Mouse (Mus musculus) testis, adult 2 months (tissue): ENCODE measurements around the gene Abhd16a. TPM values are rescaled to one million over a fixed set of nuclear protein-coding genes. Genes with fewer than 3 reads are reported as not detected.

ENCODE experiments used
- H3K27ac ChIP-seq: fragments of 200-500 bp; 2 replicates; pipeline ENCODE4 v1.5.1; 2012; ENCODE audit warnings: low read depth, low read length; ENCODE audit not compliant: control insufficient read depth, insufficient read depth
- H3K27me3 ChIP-seq: fragments of 200-500 bp; 2 replicates; pipeline ENCODE4 v1.6.1; 2012; ENCODE audit warnings: mild to moderate bottlenecking, low read length, moderate library complexity; ENCODE audit not compliant: control insufficient read depth, insufficient read depth
- H3K36me3 ChIP-seq: fragments of 200-500 bp; 2 replicates; pipeline ENCODE4 v1.6.1; 2012; ENCODE audit warnings: mild to moderate bottlenecking, low read length; ENCODE audit not compliant: control insufficient read depth, insufficient read depth
- H3K4me1 ChIP-seq: fragments of 200-500 bp; 2 replicates; pipeline ENCODE4 v1.6.1; 2012; ENCODE audit warnings: low read length; ENCODE audit not compliant: control insufficient read depth, insufficient read depth
- H3K4me3 ChIP-seq: fragments of 200-500 bp; 2 replicates; pipeline ENCODE4 v1.5.1; 2012; ENCODE audit warnings: low read depth, mild to moderate bottlenecking, low read length, moderate library complexity, mixed read lengths; ENCODE audit not compliant: control insufficient read depth
- CTCF ChIP-seq: fragments of 200-500 bp; IDR thresholded peaks from 2 replicates; pipeline ENCODE4 v1.5.1; 2012; ENCODE audit warnings: low read depth, mild to moderate bottlenecking, inconsistent platforms, low read length, moderate library complexity; ENCODE audit not compliant: control insufficient read depth, insufficient read depth, insufficient replicate concordance
- POLR2A ChIP-seq: fragments of 200-500 bp; IDR thresholded peaks from 2 replicates; pipeline ENCODE4 v1.6.1; 2012; ENCODE audit warnings: low read depth, mild to moderate bottlenecking, inconsistent platforms, low read length, moderate library complexity; ENCODE audit not compliant: control insufficient read depth
- polyA plus RNA-seq: library from polyadenylated mRNA; depleted of rRNA; stranded (reverse); fragments of >200 nt; gene quantifications from 2 replicates; pipeline ENCODE4 v1.2.3, GENCODE M21; 2012

The Abhd16a gene
- polyA plus RNA-seq, 1 experiment, result 121 TPM

DNA sequence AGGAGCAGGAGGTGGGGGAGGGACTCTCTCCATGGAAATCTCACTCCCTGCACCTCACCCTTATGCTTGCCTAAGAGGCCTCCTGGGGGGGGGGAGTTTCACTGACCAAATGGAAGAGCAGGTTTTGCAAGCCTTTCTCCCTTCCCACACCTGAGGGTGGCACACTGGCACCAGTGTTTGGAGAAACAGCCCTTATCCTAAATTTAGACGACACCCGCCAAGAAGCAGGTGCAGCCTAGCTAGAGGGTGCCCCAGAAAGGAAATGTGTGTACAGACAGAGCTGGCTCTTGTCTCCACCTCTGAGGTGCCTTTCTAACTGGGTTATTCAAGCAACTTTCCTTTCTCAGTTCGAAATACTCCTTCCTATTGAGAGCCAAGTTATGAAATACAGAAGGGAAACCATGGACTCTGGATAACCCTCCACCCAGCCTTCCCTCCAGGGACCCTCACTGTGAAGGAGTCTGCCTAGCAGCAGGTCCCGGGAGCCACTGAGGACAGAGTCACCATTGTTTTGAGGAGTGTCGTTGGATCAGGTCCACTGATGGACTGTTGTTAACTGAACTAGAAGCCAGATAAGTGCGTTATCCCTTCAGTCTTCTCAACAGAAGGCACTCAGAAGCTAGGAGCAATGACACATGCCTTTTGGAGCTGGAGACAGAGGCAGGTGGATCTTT lies 18.4 kb upstream of the Abhd16a start:
- Histone ChIP-seq H3K36me3 (no peaks in the 10 kb centered on the region), H3K27ac (no peak overlapping the region), H3K27me3 (peaks cover 3% of the 10 kb centered on the region; the same call in 1 of the 2 replicates), H3K4me1 (peaks cover 2% of the 10 kb centered on the region), H3K4me3 (no peak overlapping the region)
- TF ChIP-seq POLR2A, result no peak
- TF ChIP-seq CTCF, result no peak

DNA sequence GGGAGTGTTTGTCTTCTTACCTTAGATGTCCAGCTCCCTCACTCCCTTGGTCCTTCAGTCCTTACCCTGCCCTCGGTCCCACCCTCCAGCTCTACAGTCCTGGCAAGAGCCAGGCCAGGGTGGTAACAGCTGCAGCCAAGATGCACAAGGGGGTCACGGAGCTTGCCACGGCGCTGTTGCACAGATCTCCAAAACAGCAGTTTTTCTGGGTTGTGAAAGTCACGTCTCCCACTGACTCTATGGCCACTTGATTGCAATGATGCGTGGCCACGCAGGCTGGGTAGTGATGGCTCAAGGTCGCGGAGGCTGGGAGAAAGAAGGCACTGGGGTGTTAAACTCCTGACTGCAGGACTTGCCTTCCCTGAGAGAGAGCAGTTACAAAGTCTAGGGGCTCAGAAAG lies 17.6 kb upstream of the Abhd16a start:
- Histone ChIP-seq H3K27me3 (no peaks in the 10 kb centered on the region), H3K36me3 (no peaks in the 10 kb centered on the region), H3K27ac (no peak overlapping the region), H3K4me3 (no peak overlapping the region), H3K4me1 (peaks cover 2% of the 10 kb centered on the region)
- no peak for TF ChIP-seq CTCF
- TF ChIP-seq POLR2A, result no peak

DNA sequence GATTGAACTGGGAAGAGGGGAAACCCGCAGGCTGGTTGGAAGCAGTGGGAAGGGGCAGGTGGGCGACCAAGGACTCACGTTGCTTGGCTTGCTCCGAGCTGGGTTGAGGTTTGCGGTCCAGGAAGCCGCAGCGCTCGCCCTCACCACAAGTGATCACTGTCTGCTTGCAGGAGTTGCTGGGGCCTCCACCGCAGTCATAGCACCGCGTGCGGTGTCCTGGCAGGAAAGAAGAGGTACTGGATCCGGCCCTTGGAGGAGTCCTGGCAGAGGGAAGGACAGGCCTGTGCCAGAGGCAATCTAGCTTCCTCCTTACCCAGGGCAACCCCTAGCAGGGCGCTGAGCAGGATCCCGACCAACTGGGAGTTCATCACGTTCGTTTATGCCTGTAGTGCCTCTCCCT lies 15.0 kb upstream of the Abhd16a start:
- Histone ChIP-seq H3K4me1 (peaks cover 2% of the 10 kb centered on the region), H3K27me3 (no peaks in the 10 kb centered on the region), H3K4me3 (no peak overlapping the region), H3K36me3 (no peaks in the 10 kb centered on the region), H3K27ac (no peak overlapping the region)
- TF ChIP-seq CTCF (no peak), POLR2A (no peak)

DNA sequence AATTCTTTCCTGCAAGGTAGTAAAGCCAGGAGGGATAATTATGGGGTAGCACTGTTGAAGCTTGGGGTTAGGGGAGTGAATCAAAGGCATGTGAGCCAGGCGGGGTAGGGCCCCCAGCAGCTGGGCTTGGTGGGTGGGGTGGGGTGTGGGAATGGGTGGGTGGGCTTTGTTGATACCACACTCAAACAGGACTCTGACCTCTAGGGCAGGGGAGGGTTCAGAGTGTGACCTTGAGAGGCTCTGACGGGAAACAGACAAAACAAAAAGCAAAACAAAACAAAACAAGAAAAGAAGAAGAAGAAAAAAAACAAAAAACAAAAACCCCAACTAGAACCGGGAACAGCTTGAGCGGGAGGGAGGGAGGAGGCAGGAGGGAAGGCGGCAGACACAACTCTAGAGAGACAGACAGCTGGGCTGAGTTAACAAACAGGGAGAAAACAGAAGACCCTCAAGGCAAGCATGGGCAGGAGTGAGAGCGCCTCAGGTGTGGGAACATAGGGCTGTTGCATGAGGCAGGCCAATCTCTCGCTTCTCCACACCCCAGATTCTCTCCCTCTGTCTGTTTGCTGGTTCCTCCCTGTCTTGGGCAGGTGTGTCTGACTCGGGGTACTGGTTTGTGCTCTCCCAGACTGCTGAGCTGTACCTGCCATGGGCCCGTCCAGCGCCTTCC lies 12.4 kb upstream of the Abhd16a start, which contains the start of gene Ly6g6e:
Gene Ly6g6e, plus strand, starts transcription at position 396 of the 670 bp plus-strand sequence.
- no peak within 1 kb of the TSS for H3K4me3 ChIP-seq
- no peaks in the 10 kb centered on the region for H3K27me3 ChIP-seq
- H3K27ac ChIP-seq, result peak within 1 kb of the TSS; percentile 44
- TF ChIP-seq CTCF (no peak), POLR2A (no peak)
- no peaks in the 10 kb centered on the region for H3K36me3 ChIP-seq
- peaks cover 4% of the 10 kb centered on the region for H3K4me1 ChIP-seq

DNA sequence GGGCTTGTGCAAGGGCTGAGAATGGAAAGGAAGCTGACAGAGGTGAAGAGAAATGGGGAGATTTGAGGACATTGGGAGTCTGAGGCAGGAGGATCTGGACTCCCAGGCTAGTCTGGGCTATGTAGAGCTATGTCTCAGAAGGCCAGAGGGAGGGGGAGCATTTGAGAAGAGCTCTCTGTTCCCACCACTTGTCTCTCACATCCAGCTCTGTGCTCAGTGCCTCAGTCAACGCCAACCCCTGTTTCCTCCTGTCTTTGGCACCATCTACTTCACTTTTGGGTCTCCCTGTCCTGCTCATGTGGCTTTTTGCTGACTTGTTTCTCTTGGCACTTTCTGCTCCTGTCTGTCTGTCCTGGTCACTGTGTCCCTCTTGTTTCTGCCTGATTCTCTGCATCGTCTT lies 11.8 kb upstream of the Abhd16a start:
- no peaks in the 10 kb centered on the region for H3K36me3 ChIP-seq
- H3K4me3 ChIP-seq, result no peak overlapping the region
- peaks cover 4% of the 10 kb centered on the region for H3K4me1 ChIP-seq
- no peak overlapping the region for H3K27ac ChIP-seq
- no peak for TF ChIP-seq POLR2A
- TF ChIP-seq CTCF, result no peak
- H3K27me3 ChIP-seq, result no peaks in the 10 kb centered on the region

DNA sequence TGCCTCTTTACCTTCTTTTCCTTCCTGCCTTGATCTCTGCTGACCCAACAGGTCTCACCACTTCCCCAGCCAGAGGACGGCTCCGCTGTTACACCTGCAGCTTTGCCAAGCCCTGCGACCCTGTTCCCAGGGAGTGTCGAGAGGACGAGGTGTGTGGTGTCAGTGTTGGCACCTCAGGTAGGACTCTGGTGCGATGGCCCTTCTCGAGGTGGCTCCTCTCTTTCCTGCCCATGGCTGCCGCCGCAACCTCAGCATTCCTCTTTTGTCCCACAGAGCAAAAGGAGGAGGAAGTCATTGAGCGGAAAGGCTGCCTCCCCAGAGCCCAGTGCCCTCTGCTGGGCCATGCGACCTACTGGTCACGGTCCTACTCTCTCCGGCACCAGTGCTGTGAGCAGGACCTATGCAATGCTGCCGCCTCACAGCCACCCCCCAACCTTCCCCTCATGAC lies 11.3 kb upstream of the Abhd16a start, which contains the start of gene Ly6g6d:
Gene Ly6g6d, minus strand, starts transcription at position 280 of the 448 bp plus-strand sequence.
- H3K27ac ChIP-seq, result peak within 1 kb of the TSS; percentile 44
- H3K36me3 ChIP-seq, result no peaks in the 10 kb centered on the region
- TF ChIP-seq POLR2A (no peak), CTCF (peak; percentile 43; the same call in 1 of the 2 replicates)

DNA sequence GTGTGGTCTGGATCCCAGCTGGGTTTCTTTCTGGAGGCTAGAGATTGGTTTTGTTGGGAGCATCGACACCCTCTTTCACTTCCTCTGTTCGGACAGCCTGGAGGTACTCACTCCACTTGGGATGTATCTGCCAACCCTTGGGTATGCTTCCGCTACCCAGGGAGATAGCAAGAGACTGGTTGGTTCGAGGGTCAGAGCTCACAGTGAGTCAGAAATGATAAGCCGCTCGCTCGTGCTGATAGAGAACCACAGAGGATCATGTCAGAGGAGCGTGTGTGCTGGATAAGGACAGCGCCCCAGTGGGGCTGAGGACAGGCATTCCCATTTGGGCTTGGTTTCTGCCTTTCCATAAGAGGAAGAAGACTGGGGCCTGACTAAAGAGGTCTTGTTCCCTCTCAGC lies 9.3 kb upstream of the Abhd16a start:
- Histone ChIP-seq H3K4me3 (no peak overlapping the region), H3K27ac (no peak overlapping the region), H3K4me1 (peaks cover 2% of the 10 kb centered on the region), H3K36me3 (no peaks in the 10 kb centered on the region), H3K27me3 (no peaks in the 10 kb centered on the region)
- no peak for TF ChIP-seq POLR2A
- TF ChIP-seq CTCF, result no peak

More for the DNA sequence above, 11.3 kb upstream of the Abhd16a start, which contains the start of gene Ly6g6d:
- Histone ChIP-seq H3K4me1 (peaks cover 4% of the 10 kb centered on the region), H3K27me3 (no peaks in the 10 kb centered on the region), H3K4me3 (no peak within 1 kb of the TSS)
